Mouse (Mus musculus) megakaryocyte, embryonic 14.5 days (primary cell): ENCODE measurements at regions not wholly inside any gene's neighbourhood (a gene's known extent, or its start where the extent isn't known, plus 50 kb on each side); places are given as distances from the start of the nearest gene placed in this dataset.

ENCODE experiments used
- FLI1 ChIP-seq: IDR thresholded peaks from 2 replicates; pipeline ENCODE4 v1.6.1; 2012; ENCODE audit warnings: low read length, inconsistent platforms, mixed read lengths
- GATA1 ChIP-seq: IDR thresholded peaks from 3 replicates; pipeline ENCODE4 v1.6.1; 2012; ENCODE audit warnings: mixed read lengths, low read length, inconsistent platforms, borderline replicate concordance

DNA sequence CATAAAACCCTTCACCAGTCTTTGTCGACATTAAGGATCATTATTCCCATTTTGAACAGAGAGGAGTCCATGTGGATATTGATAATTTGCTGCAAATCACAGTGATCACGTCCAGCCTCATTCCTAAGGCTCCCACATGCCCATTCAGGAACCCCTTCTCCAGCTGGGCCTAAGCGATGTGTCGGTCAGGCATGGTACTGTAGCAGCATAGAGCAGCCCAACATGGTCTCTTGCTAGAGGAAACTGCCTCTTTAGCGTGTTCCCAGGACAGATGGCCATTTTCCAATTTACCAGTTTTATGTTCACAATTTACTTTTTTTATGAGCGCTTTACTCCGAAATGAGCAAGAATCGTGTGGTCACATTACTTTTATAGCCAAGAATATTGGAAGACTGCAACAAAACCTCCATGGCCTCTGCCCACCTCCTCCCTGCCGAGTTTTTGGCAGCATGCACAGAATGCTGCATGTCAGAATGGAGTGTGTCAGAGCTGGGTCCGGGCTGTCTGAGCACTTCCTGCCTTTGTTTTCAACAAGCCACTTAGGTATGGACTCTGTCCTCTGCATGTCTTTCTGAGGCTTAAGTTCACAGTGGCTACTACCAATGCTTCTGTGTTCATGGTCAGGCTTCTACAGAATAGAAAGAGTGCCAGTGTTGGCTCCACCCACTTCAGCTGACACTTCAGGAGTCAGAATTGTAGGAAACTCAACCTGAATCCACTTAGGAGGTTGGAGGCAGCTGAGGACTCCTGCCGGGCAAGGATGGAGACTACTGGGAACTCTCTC is 419.6 kb upstream of the Gm10131 start:
- TF ChIP-seq GATA1: no peak
- TF ChIP-seq FLI1: no peak
